Mouse (Mus musculus) limb, embryonic 14.5 days (tissue): ENCODE data around the gene Pdzd2. TPM values are rescaled to one million over a fixed set of nuclear protein-coding genes. Genes with fewer than 3 reads are reported as not detected.

ENCODE experiments used
- ATAC-seq: fragments of 200-750 bp; cut with Nextera tagmentation; 2 replicates; pipeline ENCODE4 v1.8.0; 2017; ENCODE audit warnings: low read depth, moderate number of reproducible peaks, moderate TSS enrichment; ENCODE audit not compliant: low FRiP score
- DNase-seq: peaks from one replicate; pipeline ENCODE4 v3.0.0-alpha.2; 2015; ENCODE audit warnings: low spot score
- H3K27ac ChIP-seq: fragments of 300-500 bp; sonication (generic); replicated peaks from 2 replicates; pipeline ENCODE4 v1.5.1; 2014; ENCODE audit warnings: low read depth, mild to moderate bottlenecking, low read length, moderate library complexity, mixed read lengths
- H3K27me3 ChIP-seq: fragments of 300-500 bp; sonication (generic); 2 replicates; pipeline ENCODE4 v1.6.1; 2014; ENCODE audit warnings: low read length, mixed read lengths; ENCODE audit not compliant: control insufficient read depth, insufficient read depth
- H3K36me3 ChIP-seq: fragments of 300-500 bp; sonication (generic); 2 replicates; pipeline ENCODE4 v1.6.1; 2014; ENCODE audit warnings: mild to moderate bottlenecking, low read length, moderate library complexity, mixed read lengths; ENCODE audit not compliant: control insufficient read depth, insufficient read depth
- H3K4me1 ChIP-seq: fragments of 300-500 bp; sonication (generic); 2 replicates; pipeline ENCODE4 v1.6.1; 2014; ENCODE audit warnings: antibody characterized with exemption, low read length, mixed read lengths; ENCODE audit not compliant: control insufficient read depth, insufficient read depth
- H3K4me2 ChIP-seq: fragments of 300-500 bp; sonication (generic); replicated peaks from 2 replicates; pipeline ENCODE4 v1.6.1; 2014; ENCODE audit warnings: low read depth, mild to moderate bottlenecking, low read length, moderate library complexity; ENCODE audit not compliant: severe bottlenecking
- H3K4me3 ChIP-seq: fragments of 300-500 bp; sonication (generic); replicated peaks from 2 replicates; pipeline ENCODE4 v1.5.1; 2014; ENCODE audit warnings: low read length
- H3K9ac ChIP-seq: fragments of 300-500 bp; sonication (generic); 2 replicates; pipeline ENCODE4 v1.6.1; 2014; ENCODE audit warnings: mild to moderate bottlenecking, low read depth, low read length, moderate library complexity; ENCODE audit not compliant: severe bottlenecking
- H3K9me3 ChIP-seq: fragments of 300-500 bp; sonication (generic); 2 replicates; pipeline ENCODE4 v1.6.1; 2016; ENCODE audit warnings: low read length; ENCODE audit not compliant: control insufficient read depth
- POLR2A ChIP-seq: fragments of 200-500 bp; IDR thresholded peaks from 2 replicates; pipeline ENCODE4 v1.8.0; 2012; ENCODE audit warnings: inconsistent platforms, mild to moderate bottlenecking, moderate library complexity, borderline replicate concordance; ENCODE audit not compliant: insufficient read depth, insufficient read length; ENCODE audit errors: extremely low read depth
- WGBS: fragments of 180-500 bp; shearing (Covaris S2); extraction: QIAGEN DNeasy Blood & Tissue Kit; methylation state at CpG from one replicate; pipeline ENCODE4 v1.1.7; 2014; 5-methylcytosine and 5-hydroxymethylcytosine counted together
- polyA plus RNA-seq, 2 experiments: library from polyadenylated mRNA; depleted of rRNA in 1 of 2; stranded (reverse) in 1 of 2; unstranded in 1 of 2; fragments of >200 nt; fragmentation: Nextera tagmentation in 1 of 2; extraction: Ambion mirVana in 1 of 2; gene quantifications; 2 replicates each; pipeline versions ENCODE4 v1.2.1 to v1.2.3; 2012 to 2014

Gene Pdzd2
- polyA plus RNA-seq, 2 experiments: 14.6 to 26.4 TPM

- Histone ChIP-seq H3K4me3 (no peak overlapping the region), H3K9me3 (no peaks in the 10 kb centered on the region), H3K27ac (no peak overlapping the region), H3K9ac (no peak overlapping the region), H3K4me2 (no peak overlapping the region), H3K4me1 (no peaks in the 10 kb centered on the region), H3K27me3 (no peaks in the 10 kb centered on the region), H3K36me3 (peaks cover 8% of the 10 kb centered on the region; the same call in 1 of the 2 replicates)
- WGBS: 74% methylated on average over 5 of the region's 6 CpGs
- DNase-seq (no peak), ATAC-seq (no peak)
- no peak for TF ChIP-seq POLR2A
Observed at GRCm38 (mm10) chr15:12397032-12397431, 342.7 kb downstream of the Pdzd2 start.

- peak; percentile 62; the same call in 1 of the 2 replicates for ATAC-seq
- H3K36me3 ChIP-seq: 0 out of 2 replicates have a peak, but pooled peaks cover 4% of the 10 kb centered on the region
Observed at GRCm38 (mm10) chr15:12394758-12395157, 345.0 kb downstream of the Pdzd2 start.

GRCm38 (mm10) chr15:12388726-12389489 is 350.8 kb downstream of the Pdzd2 start:
- Histone ChIP-seq H3K4me1 (no peaks in the 10 kb centered on the region), H3K9ac (no peak overlapping the region), H3K9me3 (no peaks in the 10 kb centered on the region), H3K27ac (no peak overlapping the region), H3K4me3 (no peak overlapping the region), H3K27me3 (no peaks in the 10 kb centered on the region), H3K36me3 (peaks cover 14% of the 10 kb centered on the region), H3K4me2 (no peak overlapping the region)
- no peak for DNase-seq
- no peak for TF ChIP-seq POLR2A
- WGBS: 83% methylated on average over 15 of the region's 15 CpGs
- no peak for ATAC-seq

More at GRCm38 (mm10) chr15:12394758-12395157, 345.0 kb downstream of the Pdzd2 start:
- Histone ChIP-seq H3K4me1 (no peaks in the 10 kb centered on the region), H3K9me3 (no peaks in the 10 kb centered on the region), H3K27ac (no peak overlapping the region), H3K27me3 (no peaks in the 10 kb centered on the region), H3K9ac (no peak overlapping the region), H3K4me3 (no peak overlapping the region), H3K4me2 (no peak overlapping the region)
- WGBS: 88% methylated on average over 10 of the region's 10 CpGs
- no peak for DNase-seq
- no peak for TF ChIP-seq POLR2A

DNA sequence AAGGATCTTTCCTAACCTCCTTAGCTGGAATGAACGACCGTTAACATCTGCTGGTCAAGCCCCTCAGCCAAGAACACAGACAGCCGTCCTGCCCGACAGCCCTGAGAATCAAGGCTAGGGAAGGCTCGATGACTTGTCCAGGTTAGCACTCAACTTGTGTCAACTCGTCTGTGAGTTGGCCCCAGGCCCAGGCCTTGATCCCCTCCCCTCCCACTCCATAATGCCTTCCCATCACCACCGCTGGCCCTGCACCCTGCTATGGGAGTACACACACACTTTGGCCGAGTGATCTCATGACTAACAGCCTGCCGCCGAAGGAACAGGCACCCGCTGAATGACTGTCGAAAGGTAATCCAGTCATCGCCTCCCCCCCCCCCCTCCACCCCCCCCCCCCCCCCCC is 355.0 kb downstream of the Pdzd2 start:
- H3K27ac ChIP-seq: no peak overlapping the region
- H3K27me3 ChIP-seq: no peaks in the 10 kb centered on the region
- H3K36me3 ChIP-seq: peaks cover 24% of the 10 kb centered on the region
- no peak for TF ChIP-seq POLR2A
- WGBS: 84% methylated on average over 12 of the region's 13 CpGs
- no peak overlapping the region for H3K9ac ChIP-seq
- no peak overlapping the region for H3K4me2 ChIP-seq
- DNase-seq (no peak), ATAC-seq (no peak)
- no peaks in the 10 kb centered on the region for H3K9me3 ChIP-seq
- no peak overlapping the region for H3K4me3 ChIP-seq
- H3K4me1 ChIP-seq: no peaks in the 10 kb centered on the region

GRCm38 (mm10) chr15:12380548-12380947 is 359.2 kb downstream of the Pdzd2 start:
- no peak for DNase-seq
- H3K4me1 ChIP-seq: peaks cover 10% of the 10 kb centered on the region
- 57% methylated on average over 5 of the region's 5 CpGs for WGBS

More at GRCm38 (mm10) chr15:12380548-12380947, 359.2 kb downstream of the Pdzd2 start:
- Histone ChIP-seq H3K36me3 (peaks cover 12% of the 10 kb centered on the region), H3K27me3 (no peaks in the 10 kb centered on the region), H3K9ac (no peak overlapping the region), H3K4me3 (no peak overlapping the region), H3K27ac (no peak overlapping the region), H3K4me2 (no peak overlapping the region), H3K9me3 (no peaks in the 10 kb centered on the region)
- no peak for TF ChIP-seq POLR2A
- ATAC-seq: no peak
